Comparison of ENCODE assay signal across 8 mouse cellular contexts in genomic region chr14:118473831-118474193, GRCm38 (mm10).
A peak's percentile ranks its signal among the peaks of the same experiment; 100 is the strongest.
DNase-seq lines count a peak whose midpoint lies in the region; ATAC-seq lines count a peak whose summit lies in the region.

No protein-coding gene starts in this region.

- peaks cover 20% of the 10 kb centered on the region for H3K4me1 ChIP-seq in kidney, embryonic 15.5 days
- 0 out of 4 replicates have a peak, but pooled peaks cover 0 to 4% of the 10 kb centered on the region in 2 experiments for H3K4me1 ChIP-seq in heart, embryonic 14.5 days (ENCODE audit: control insufficient read depth in 2 of 2, insufficient read depth in 2 of 2, low read length in 2 of 2)
- H3K4me1 ChIP-seq in midbrain, embryonic 13.5 days (replicated peaks) = peaks cover 22% of the 10 kb centered on the region

- peaks cover 56% of the 10 kb centered on the region for H3K27me3 ChIP-seq in kidney, embryonic 15.5 days
- H3K27me3 ChIP-seq in heart, embryonic 14.5 days (ENCODE audit: control insufficient read depth, insufficient read depth, low read length) = peaks cover 33% of the 10 kb centered on the region
- peaks cover 31% of the 10 kb centered on the region for H3K27me3 ChIP-seq in midbrain, embryonic 13.5 days

- peak overlapping the region; percentile 51 for H3K4me3 ChIP-seq in kidney, embryonic 15.5 days (replicated peaks)
- H3K4me3 ChIP-seq in heart, embryonic 14.5 days (ENCODE audit: control insufficient read depth in 1 of 2, insufficient read depth in 1 of 2, low read depth in 1 of 2, low read length in 2 of 2) = peak overlapping the region; percentile 42 to 45
- H3K4me3 ChIP-seq in midbrain, embryonic 13.5 days (replicated peaks) = peak overlapping the region; percentile 60

- WGBS in kidney, embryonic 15.5 days = under 1% methylated on average over 37 of the region's 37 CpGs
- WGBS in heart, embryonic 14.5 days = under 1% methylated on average over 37 of the region's 37 CpGs
- WGBS in midbrain, embryonic 13.5 days = under 1% methylated on average over 30 of the region's 37 CpGs

- peak; percentile 70 for ATAC-seq in kidney, embryonic 15.5 days (replicated peaks; ENCODE audit: low FRiP score)
- ATAC-seq in heart, embryonic 14.5 days (ENCODE audit: insufficient number of reproducible peaks, insufficient read depth, low FRiP score, low read depth) = no peak
- peak; percentile 85 for ATAC-seq in midbrain, embryonic 13.5 days
- ATAC-seq in activated CD4-positive, CD25-positive, alpha-beta regulatory T cell, adult 4 months = no peak

- peak overlapping the region; percentile 92 for H3K4me2 ChIP-seq in kidney, embryonic 15.5 days
- H3K4me2 ChIP-seq in heart, embryonic 14.5 days (ENCODE audit: low read length) = peak overlapping the region; percentile 88
- H3K4me2 ChIP-seq in midbrain, embryonic 13.5 days (replicated peaks) = peak overlapping the region; percentile 99

- DNase-seq in kidney, adult 11 months = no peak
- DNase-seq in embryo, embryonic 10 days (ENCODE audit: low spot score) = peak; percentile 71
- peak; percentile 30 to 54 for DNase-seq in left cerebral cortex, postnatal 14 days (ENCODE audit: low spot score in 2 of 2)
- DNase-seq in telencephalon, adult 2 months (ENCODE audit: low read depth, low spot score) = peak; percentile 10

- 0 out of 2 replicates have a peak overlapping the region, but pooled peaks have one; percentile 27 for H3K9ac ChIP-seq in kidney, embryonic 15.5 days
- peak overlapping the region; percentile 6; the same call in 1 of the 2 replicates for H3K9ac ChIP-seq in heart, embryonic 14.5 days (ENCODE audit: low read length)
- H3K9ac ChIP-seq in midbrain, embryonic 13.5 days (replicated peaks) = peak overlapping the region; percentile 68

- intact Hi-C loops in left cerebral cortex, postnatal 14 days (cut with DNase I) = loop anchor here (5.0 kb wide), 1 partner anchor 37 kb away; no protein-coding TSS in a partner anchor

- H3K36me3 ChIP-seq in kidney, embryonic 15.5 days = no peaks in the 10 kb centered on the region
- no peaks in the 10 kb centered on the region for H3K36me3 ChIP-seq in heart, embryonic 14.5 days (ENCODE audit: control insufficient read depth, insufficient read depth, low read length)
- H3K36me3 ChIP-seq in midbrain, embryonic 13.5 days = no peaks in the 10 kb centered on the region

- no peaks in the 10 kb centered on the region for H3K9me3 ChIP-seq in kidney, embryonic 15.5 days (replicated peaks)
- peaks cover 5% of the 10 kb centered on the region for H3K9me3 ChIP-seq in heart, embryonic 14.5 days (ENCODE audit: control insufficient read depth, low read length)
- peaks cover 3% of the 10 kb centered on the region; the same call in 1 of the 2 replicates for H3K9me3 ChIP-seq in midbrain, embryonic 13.5 days

- H3K27ac ChIP-seq in kidney, embryonic 15.5 days = no peak overlapping the region
- no peak overlapping the region for H3K27ac ChIP-seq in heart, embryonic 14.5 days (replicated peaks in 1 of 2; ENCODE audit: control insufficient read depth in 1 of 2, insufficient read depth in 1 of 2, low read depth in 2 of 2, low read length in 2 of 2)
- H3K27ac ChIP-seq in midbrain, embryonic 13.5 days = no peak overlapping the region; the same call in 1 of the 2 replicates

Comparison
In these comparisons a context has a peak if more than half of its experiments do, and no peak if none do; other contexts are left out.
1. ATAC-seq: peak in kidney, embryonic 15.5 days (single experiment) and midbrain, embryonic 13.5 days (single experiment); none in heart, embryonic 14.5 days (single experiment) and activated CD4-positive, CD25-positive, alpha-beta regulatory T cell, adult 4 months (single experiment).
2. H3K9ac ChIP-seq: peak in every context shown above with its lines; median percentile 68 in midbrain, embryonic 13.5 days; 27 in kidney, embryonic 15.5 days; 6 in heart, embryonic 14.5 days.
3. Peak in every context shown above with its lines, with median percentiles within 50 percentile points of each other: H3K4me2 ChIP-seq and H3K4me3 ChIP-seq.